Mouse (Mus musculus): Measurements from ENCODE around the gene Hook1.

- TF ChIP-seq POLR2A (IDR thresholded peaks at IDR 0.05; ENCODE audit: insufficient read depth, low read depth, low read length) (no peak), CTCF (IDR thresholded peaks at IDR 0.05) (no peak), EP300 (IDR thresholded peaks at IDR 0.05; ENCODE audit: insufficient read depth, low read depth, low read length) (no peak)
Observed at GRCm38 (mm10) chr4:95947896-95948295, 19.1 kb upstream of the Hook1 start.

Measured in heart, adult 2 months (tissue).